In genomic region chr15:100825249-100825856, GRCm38 (mm10) we compare ENCODE assay signal across 8 mouse cellular contexts. TPM values are rescaled to one million over a fixed set of nuclear protein-coding genes. Genes with fewer than 3 reads are reported as not detected.
DNase-seq lines count a peak whose midpoint lies in the region; ATAC-seq and TF ChIP-seq lines count a peak whose summit lies in the region.

No protein-coding gene starts in this region.

- no peaks in the 10 kb centered on the region for H3K4me1 ChIP-seq in kidney, postnatal 0 days (replicated peaks; ENCODE audit: insufficient read depth, low read length)
- peaks cover 7% of the 10 kb centered on the region for H3K4me1 ChIP-seq in forebrain, embryonic 12.5 days

- no peak overlapping the region for H3K4me3 ChIP-seq in kidney, postnatal 0 days (replicated peaks; ENCODE audit: low read depth, low read length)
- H3K4me3 ChIP-seq in forebrain, embryonic 12.5 days (replicated peaks), result peak overlapping the region; percentile 3; the same call in 1 of the 2 replicates
- H3K4me3 ChIP-seq in left cerebral cortex, adult 2 months, result no peak overlapping the region

- WGBS in kidney, postnatal 0 days, result 13% methylated on average over 26 of the region's 26 CpGs
- WGBS in forebrain, embryonic 12.5 days, result 16% methylated on average over 26 of the region's 26 CpGs

- no peak for TF ChIP-seq CTCF in kidney, postnatal 0 days (IDR thresholded peaks at IDR 0.05; ENCODE audit: low read depth)
- TF ChIP-seq CTCF in left cerebral cortex, adult 2 months (IDR thresholded peaks at IDR 0.05), result no peak

- intact Hi-C loops in left cerebral cortex, adult 2 months (cut with DNase I), result loop anchor here (2.0 kb wide), 1 partner anchor 97 kb away; no protein-coding TSS in a partner anchor

- H3K36me3 ChIP-seq in kidney, postnatal 0 days (ENCODE audit: insufficient read depth, low read length), result no peaks in the 10 kb centered on the region
- no peaks in the 10 kb centered on the region for H3K36me3 ChIP-seq in forebrain, embryonic 12.5 days (replicated peaks)

- no peak for DNase-seq in kidney, postnatal 0 days (ENCODE audit: low spot score)
- DNase-seq in kidney, postnatal 10 days, result no peak
- DNase-seq in left cerebral cortex, adult 2 months (ENCODE audit: extremely low spot score in 1 of 2, low spot score in 2 of 2), result peak; percentile 65
- DNase-seq in right cerebral cortex, adult 2 months (ENCODE audit: low spot score in 2 of 2), result peak; percentile 57 to 74
- DNase-seq in gastrocnemius, adult 8-10 months (ENCODE audit: low spot score in 2 of 2), result no peak
- DNase-seq in kidney, adult 8-10 months, result no peak

- no peak overlapping the region for H3K27ac ChIP-seq in kidney, postnatal 0 days
- H3K27ac ChIP-seq in forebrain, embryonic 12.5 days, result no peak overlapping the region
- H3K27ac ChIP-seq in left cerebral cortex, adult 2 months, result peak overlapping the region; percentile 77

- ATAC-seq in kidney, postnatal 0 days (replicated peaks; ENCODE audit: low FRiP score, low read depth), result peak; percentile 48; the same call in 1 of the 2 replicates
- ATAC-seq in forebrain, embryonic 12.5 days (ENCODE audit: low FRiP score), result 0 out of 2 replicates have a peak, but pooled peaks have one; percentile 9
- no peak for ATAC-seq in megakaryocyte, adult 5-6 weeks (ENCODE audit: poor library complexity, severe bottlenecking)

- H3K9me3 ChIP-seq in kidney, postnatal 0 days (replicated peaks; ENCODE audit: low read length), result no peaks in the 10 kb centered on the region
- no peaks in the 10 kb centered on the region for H3K9me3 ChIP-seq in forebrain, embryonic 12.5 days

- no peaks in the 10 kb centered on the region for H3K27me3 ChIP-seq in kidney, postnatal 0 days (ENCODE audit: insufficient read depth, low read length)
- H3K27me3 ChIP-seq in forebrain, embryonic 12.5 days, result peaks cover 32% of the 10 kb centered on the region

- H3K9ac ChIP-seq in kidney, postnatal 0 days (ENCODE audit: low read depth, low read length), result no peak overlapping the region
- H3K9ac ChIP-seq in forebrain, embryonic 12.5 days, result no peak overlapping the region

- H3K4me2 ChIP-seq in kidney, postnatal 0 days (ENCODE audit: low read length), result peak overlapping the region; percentile 40
- peak overlapping the region; percentile 38 for H3K4me2 ChIP-seq in forebrain, embryonic 12.5 days

RNA-seq across cellular contexts. Expression of gene Scn8a, which starts 44.3 kb away (rescaled TPM):
- polyA plus RNA-seq in kidney, postnatal 0 days (2015; fragmentation: Nextera tagmentation; extraction: Ambion mirVana), result 5.9 and 8.3 TPM in 2 replicates
- 19.3 and 20.7 TPM in 2 replicates for polyA plus RNA-seq in forebrain, embryonic 12.5 days (2016; fragmentation: Nextera tagmentation; extraction: Ambion mirVana)
- total RNA-seq in left cerebral cortex, adult 2 months (2021), result 100 to 1,000 TPM; 250 to 260 TPM
- under 1 TPM in 3 of 4 experiments, not detected in 1; 0.12 to 0.22 (median 0.20) TPM for total RNA-seq in gastrocnemius, adult 8-10 months (2022)
- not detected in 2 replicates for total RNA-seq in megakaryocyte, adult 5-6 weeks (2015)
- under 0.01 TPM in 1 of 2 replicates, not detected in the other for total RNA-seq in megakaryocyte, adult 5-6 weeks (2017)

Comparison
In these comparisons a context has a peak if more than half of its experiments do, and no peak if none do; other contexts are left out.
1. DNase-seq: peak in left cerebral cortex, adult 2 months (2 of 2) and right cerebral cortex, adult 2 months (2 of 2); none in kidney, postnatal 0 days (single experiment), kidney, postnatal 10 days (single experiment), gastrocnemius, adult 8-10 months (0 of 2) and kidney, adult 8-10 months (0 of 2).
2. RNA of gene Scn8a, which starts 44.3 kb away (total RNA-seq): 250 to 260 TPM in left cerebral cortex, adult 2 months; 0.12 to 0.22 TPM in gastrocnemius, adult 8-10 months and under 0.01 TPM in megakaryocyte, adult 5-6 weeks; every median in the first group is over 100 times any median in the second.